Mouse (Mus musculus): Measurements from ENCODE around the gene Capg. TPM values are rescaled to one million over a fixed set of nuclear protein-coding genes. Genes with fewer than 3 reads are reported as not detected.

Gene Capg
- 9.7 and 11.1 TPM in 2 replicates for polyA plus RNA-seq (2016; fragmentation: Nextera tagmentation; extraction: Ambion mirVana)

DNA sequence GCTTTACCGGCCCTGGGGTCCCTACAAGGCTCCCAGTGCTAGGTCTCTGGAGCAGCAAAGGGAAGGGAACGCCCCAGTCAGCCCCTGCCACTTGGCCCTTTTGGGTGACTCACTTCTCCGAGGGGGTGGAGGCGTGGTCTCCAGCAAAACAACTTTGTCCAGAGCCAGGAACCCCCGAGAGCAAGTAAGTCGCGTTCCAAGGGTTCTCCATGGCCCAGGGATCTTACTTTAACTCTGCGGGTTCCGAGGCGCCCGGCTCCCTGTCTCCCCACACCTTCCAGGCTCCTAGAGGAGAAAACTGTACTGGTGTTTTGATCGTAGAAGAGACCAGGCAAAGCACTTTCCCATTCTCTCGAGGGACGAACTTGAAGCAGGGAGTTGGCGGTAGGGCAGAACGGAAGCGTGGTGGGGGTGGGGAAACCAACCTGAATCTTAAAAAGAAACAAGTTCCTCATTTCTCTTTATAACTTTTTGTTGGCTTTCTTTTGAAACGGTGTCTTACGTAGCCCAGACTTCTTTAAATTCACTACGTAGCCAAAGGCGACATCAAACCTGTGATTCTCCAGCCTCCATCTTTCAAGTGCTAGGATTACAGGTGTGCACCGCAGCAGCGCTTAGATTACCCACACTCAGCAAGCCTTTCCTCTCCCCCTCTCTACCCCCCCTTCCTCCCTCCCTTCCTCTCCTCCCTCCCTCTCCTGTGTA lies at the start of gene Capg:
TSS of gene Capg (plus strand) at position 109 of the 705 bp plus-strand sequence.
- DNase-seq (ENCODE audit: low spot score) = no peak
- no peaks in the 10 kb centered on the region for H3K9me3 ChIP-seq (replicated peaks)
- H3K4me3 ChIP-seq = peak within 1 kb of the TSS; percentile 34
- 17% methylated on average over 23 of the region's 23 CpGs for WGBS
- peaks cover 4% of the 10 kb centered on the region; the same call in 1 of the 2 replicates for H3K27me3 ChIP-seq (ENCODE audit: low read depth, poor library complexity, severe bottlenecking)
- H3K36me3 ChIP-seq = no peaks in the 10 kb centered on the region
- H3K27ac ChIP-seq (replicated peaks) = peak within 1 kb of the TSS; percentile 46; the same call in 1 of the 2 replicates
- peaks cover 16% of the 10 kb centered on the region for H3K4me1 ChIP-seq

GRCm38 (mm10) chr6:72498950-72499349 lies 45.2 kb upstream of the Capg start:
- DNase-seq (ENCODE audit: low spot score) = no peak
- WGBS = 79% methylated on average over 5 of the region's 5 CpGs

DNA sequence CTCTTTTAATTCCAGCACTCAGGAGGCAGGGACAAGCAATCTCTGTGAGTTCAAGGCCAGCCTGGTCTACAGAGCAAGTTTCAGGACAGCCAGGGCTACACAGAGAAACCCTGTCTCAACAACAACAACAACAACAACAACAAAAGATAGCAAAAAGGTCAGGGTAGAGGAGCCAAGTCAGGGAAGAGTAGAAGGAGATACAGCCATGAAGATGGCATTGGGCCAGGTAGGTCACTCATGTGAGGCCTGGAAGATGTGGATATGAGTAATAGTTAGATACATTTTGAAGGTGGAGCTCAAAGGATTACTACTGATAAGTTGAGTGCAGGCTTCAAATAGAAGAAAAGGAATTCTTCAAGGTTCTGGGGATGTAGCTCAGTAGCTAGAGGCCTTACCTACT lies 40.9 kb upstream of the Capg start:
- Histone ChIP-seq H3K4me1 (no peaks in the 10 kb centered on the region), H3K9me3 (replicated peaks) (no peaks in the 10 kb centered on the region), H3K27me3 (ENCODE audit: low read depth, poor library complexity, severe bottlenecking) (no peaks in the 10 kb centered on the region), H3K27ac (replicated peaks) (no peak overlapping the region), H3K4me3 (no peak overlapping the region), H3K36me3 (no peaks in the 10 kb centered on the region)
- no peak for DNase-seq (ENCODE audit: low spot score)

More at GRCm38 (mm10) chr6:72498950-72499349, 45.2 kb upstream of the Capg start:
- Histone ChIP-seq H3K36me3 (no peaks in the 10 kb centered on the region), H3K4me3 (no peak overlapping the region), H3K27me3 (ENCODE audit: low read depth, poor library complexity, severe bottlenecking) (no peaks in the 10 kb centered on the region), H3K9me3 (replicated peaks) (no peaks in the 10 kb centered on the region), H3K4me1 (no peaks in the 10 kb centered on the region), H3K27ac (replicated peaks) (no peak overlapping the region)

- DNase-seq (ENCODE audit: low spot score) = no peak
- Histone ChIP-seq H3K4me3 (no peak overlapping the region), H3K9me3 (replicated peaks) (no peaks in the 10 kb centered on the region), H3K4me1 (no peaks in the 10 kb centered on the region), H3K27me3 (ENCODE audit: low read depth, poor library complexity, severe bottlenecking) (no peaks in the 10 kb centered on the region), H3K27ac (replicated peaks) (no peak overlapping the region), H3K36me3 (no peaks in the 10 kb centered on the region)
- 86% methylated on average over 2 of the region's 2 CpGs for WGBS
Measured at GRCm38 (mm10) chr6:72503939-72504338, 40.3 kb upstream of the Capg start.

DNA sequence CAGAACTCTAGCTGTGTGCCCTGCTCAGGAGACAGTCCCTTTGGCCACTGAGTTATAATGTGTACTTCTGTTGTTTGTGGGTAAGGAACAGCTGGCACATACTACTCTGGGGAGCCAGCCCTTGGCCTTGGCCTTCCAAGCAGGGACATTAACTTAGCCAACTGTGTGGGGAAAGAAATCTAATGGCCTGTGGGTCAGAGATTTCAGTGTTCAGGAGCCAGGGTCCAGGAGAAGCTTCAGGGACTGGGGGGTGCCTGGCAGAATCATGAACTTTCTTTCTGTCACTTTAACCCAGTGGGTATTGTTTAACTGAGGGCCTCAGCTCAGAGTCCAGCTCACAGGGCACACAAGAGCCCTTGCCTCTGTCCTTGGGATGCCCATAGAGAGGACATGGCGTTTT lies 38.1 kb upstream of the Capg start:
- WGBS = 84% methylated on average over 1 of the region's 1 CpGs
- Histone ChIP-seq H3K4me1 (peaks cover 4% of the 10 kb centered on the region), H3K27ac (replicated peaks) (no peak overlapping the region), H3K36me3 (no peaks in the 10 kb centered on the region), H3K9me3 (replicated peaks) (no peaks in the 10 kb centered on the region), H3K4me3 (no peak overlapping the region), H3K27me3 (ENCODE audit: low read depth, poor library complexity, severe bottlenecking) (no peaks in the 10 kb centered on the region)
- no peak for DNase-seq (ENCODE audit: low spot score)

DNA sequence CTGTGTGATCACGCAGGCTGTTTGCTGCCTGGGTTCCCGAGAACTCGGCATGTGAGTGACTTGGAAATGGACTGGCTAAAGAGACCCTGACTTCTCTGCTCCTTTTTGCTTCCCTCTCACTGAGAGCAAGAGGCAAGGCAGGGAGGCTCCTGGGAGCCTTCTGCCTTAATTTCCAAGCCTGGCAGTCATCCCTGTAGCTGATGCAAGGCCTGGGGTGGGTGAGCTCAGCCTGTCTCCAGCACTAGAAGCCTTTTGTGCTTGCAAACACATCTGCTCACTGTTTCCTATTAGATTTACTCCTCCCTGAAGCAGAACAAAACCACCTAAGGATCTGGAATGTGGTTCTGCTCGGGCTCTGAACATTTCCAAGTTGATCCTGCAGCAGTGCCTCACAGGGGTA lies 35.6 kb upstream of the Capg start:
- Histone ChIP-seq H3K4me1 (peaks cover 27% of the 10 kb centered on the region), H3K36me3 (no peaks in the 10 kb centered on the region), H3K27me3 (ENCODE audit: low read depth, poor library complexity, severe bottlenecking) (no peaks in the 10 kb centered on the region), H3K9me3 (replicated peaks) (no peaks in the 10 kb centered on the region), H3K4me3 (no peak overlapping the region), H3K27ac (replicated peaks) (no peak overlapping the region; the same call in 1 of the 2 replicates)
- WGBS = 81% methylated on average over 4 of the region's 4 CpGs
- DNase-seq (ENCODE audit: low spot score) = no peak

DNA sequence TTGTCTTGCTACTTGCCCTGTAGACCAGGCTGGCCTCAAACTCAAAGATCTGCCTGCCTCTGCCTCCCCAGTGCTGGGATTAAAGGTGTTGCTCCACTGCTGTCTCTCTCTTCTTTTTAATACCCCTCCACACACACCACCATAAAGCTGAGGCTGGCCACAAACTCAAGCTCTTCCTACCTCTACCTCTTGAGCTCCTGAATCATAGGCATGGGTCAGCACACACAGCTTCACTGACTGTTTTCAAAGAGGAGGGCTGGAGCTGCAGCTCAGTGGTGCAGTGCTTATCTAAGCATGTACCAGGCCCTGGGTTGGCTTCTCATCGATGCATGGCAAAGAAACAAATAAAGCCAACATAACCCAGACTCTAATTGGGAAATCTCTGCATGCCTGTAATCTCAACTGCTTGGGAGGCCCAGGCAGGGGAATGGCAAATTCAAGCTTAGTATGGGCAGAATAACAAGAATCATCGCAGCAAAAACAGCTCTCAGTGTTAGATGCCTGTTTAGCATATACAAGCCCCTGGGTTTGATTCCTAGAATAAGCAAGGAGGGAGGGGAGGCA lies 34.2 kb upstream of the Capg start:
- Histone ChIP-seq H3K27ac (replicated peaks) (peak overlapping the region; percentile 29; the same call in 1 of the 2 replicates), H3K4me1 (peaks cover 28% of the 10 kb centered on the region), H3K9me3 (replicated peaks) (no peaks in the 10 kb centered on the region), H3K4me3 (no peak overlapping the region), H3K27me3 (ENCODE audit: low read depth, poor library complexity, severe bottlenecking) (no peaks in the 10 kb centered on the region), H3K36me3 (no peaks in the 10 kb centered on the region)
- WGBS = 95% methylated on average over 2 of the region's 2 CpGs
- DNase-seq (ENCODE audit: low spot score) = no peak

- no peak overlapping the region for H3K4me3 ChIP-seq
- peaks cover 28% of the 10 kb centered on the region for H3K4me1 ChIP-seq
- H3K27ac ChIP-seq (replicated peaks) = peak overlapping the region; percentile 29; the same call in 1 of the 2 replicates
- H3K9me3 ChIP-seq (replicated peaks) = no peaks in the 10 kb centered on the region
- WGBS = 80% methylated on average over 6 of the region's 6 CpGs
- H3K36me3 ChIP-seq = no peaks in the 10 kb centered on the region
- H3K27me3 ChIP-seq (ENCODE audit: low read depth, poor library complexity, severe bottlenecking) = no peaks in the 10 kb centered on the region
- no peak for DNase-seq (ENCODE audit: low spot score)
Measured at GRCm38 (mm10) chr6:72510686-72511421, 33.3 kb upstream of the Capg start.

DNA sequence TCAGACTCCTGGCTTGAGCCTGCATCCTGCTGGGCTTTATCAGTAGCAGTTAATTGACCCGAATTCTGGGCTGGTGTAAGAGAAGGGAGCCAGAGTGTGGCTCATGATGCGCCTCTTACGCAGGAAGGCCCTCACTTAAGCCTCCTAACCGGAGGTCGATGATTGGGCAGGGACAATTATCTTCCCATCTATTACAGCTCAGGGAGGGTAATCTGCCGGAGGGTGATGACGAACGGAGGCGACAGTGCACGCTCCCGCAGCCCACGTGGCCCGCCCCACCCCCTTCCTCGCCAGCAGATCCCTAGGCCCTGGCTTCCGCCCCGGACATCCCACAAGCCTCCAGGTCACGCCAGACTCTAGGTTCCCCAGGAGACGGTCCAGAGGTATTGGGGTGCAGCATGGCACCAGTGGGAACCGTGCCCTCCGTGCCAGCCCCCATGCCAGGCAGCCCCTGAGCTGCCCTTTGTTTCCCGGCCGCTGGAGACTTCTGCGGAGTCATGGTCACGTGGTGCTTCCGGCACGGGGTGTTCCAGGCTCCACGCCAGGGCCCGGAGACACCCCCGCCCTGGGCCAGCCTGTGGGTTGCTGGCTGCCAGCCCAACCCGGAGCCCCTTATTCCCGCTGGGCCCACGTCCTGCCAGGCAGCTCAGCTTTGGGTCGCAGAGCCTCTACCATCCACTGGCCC lies 31.7 kb upstream of the Capg start:
- Histone ChIP-seq H3K9me3 (replicated peaks) (no peaks in the 10 kb centered on the region), H3K27ac (replicated peaks) (peak overlapping the region; percentile 98), H3K36me3 (no peaks in the 10 kb centered on the region), H3K27me3 (ENCODE audit: low read depth, poor library complexity, severe bottlenecking) (no peaks in the 10 kb centered on the region), H3K4me1 (peaks cover 28% of the 10 kb centered on the region), H3K4me3 (peak overlapping the region; percentile 55)
- DNase-seq (ENCODE audit: low spot score) = peak; percentile 88
- 8% methylated on average over 33 of the region's 33 CpGs for WGBS

GRCm38 (mm10) chr6:72513071-72513440 lies 31.1 kb upstream of the Capg start:
- H3K4me3 ChIP-seq = peak overlapping the region; percentile 55
- peaks cover 28% of the 10 kb centered on the region for H3K4me1 ChIP-seq
- 55% methylated on average over 7 of the region's 7 CpGs for WGBS
- no peak for DNase-seq (ENCODE audit: low spot score)
- no peaks in the 10 kb centered on the region for H3K9me3 ChIP-seq (replicated peaks)
- H3K36me3 ChIP-seq = no peaks in the 10 kb centered on the region
- peak overlapping the region; percentile 98 for H3K27ac ChIP-seq (replicated peaks)
- no peaks in the 10 kb centered on the region for H3K27me3 ChIP-seq (ENCODE audit: low read depth, poor library complexity, severe bottlenecking)

DNA sequence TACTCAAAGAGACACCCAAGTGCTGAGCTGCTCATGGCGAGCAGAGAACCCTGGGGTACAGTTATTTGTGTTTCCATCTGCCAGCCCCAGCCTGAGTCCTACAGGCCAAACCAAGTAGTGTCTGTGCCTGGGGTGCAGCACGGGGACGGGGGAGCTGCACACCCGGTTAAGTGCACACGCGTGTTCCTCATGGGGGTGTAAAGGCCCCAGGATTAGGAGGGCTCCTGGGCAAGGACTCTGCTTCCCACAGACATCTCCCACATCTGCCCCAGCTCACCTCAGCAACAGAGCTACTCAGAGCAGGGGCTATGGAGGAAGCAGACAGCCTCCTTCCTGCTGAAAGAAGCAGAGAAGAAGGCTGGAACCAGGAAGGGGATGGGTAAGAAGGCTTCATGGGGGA lies 28.5 kb upstream of the Capg start:
- no peaks in the 10 kb centered on the region for H3K36me3 ChIP-seq
- 94% methylated on average over 6 of the region's 6 CpGs for WGBS
- H3K27ac ChIP-seq (replicated peaks) = peak overlapping the region; percentile 55
- no peaks in the 10 kb centered on the region for H3K27me3 ChIP-seq (ENCODE audit: low read depth, poor library complexity, severe bottlenecking)
- H3K9me3 ChIP-seq (replicated peaks) = no peaks in the 10 kb centered on the region
- peaks cover 48% of the 10 kb centered on the region for H3K4me1 ChIP-seq
- H3K4me3 ChIP-seq = no peak overlapping the region
- DNase-seq (ENCODE audit: low spot score) = no peak

DNA sequence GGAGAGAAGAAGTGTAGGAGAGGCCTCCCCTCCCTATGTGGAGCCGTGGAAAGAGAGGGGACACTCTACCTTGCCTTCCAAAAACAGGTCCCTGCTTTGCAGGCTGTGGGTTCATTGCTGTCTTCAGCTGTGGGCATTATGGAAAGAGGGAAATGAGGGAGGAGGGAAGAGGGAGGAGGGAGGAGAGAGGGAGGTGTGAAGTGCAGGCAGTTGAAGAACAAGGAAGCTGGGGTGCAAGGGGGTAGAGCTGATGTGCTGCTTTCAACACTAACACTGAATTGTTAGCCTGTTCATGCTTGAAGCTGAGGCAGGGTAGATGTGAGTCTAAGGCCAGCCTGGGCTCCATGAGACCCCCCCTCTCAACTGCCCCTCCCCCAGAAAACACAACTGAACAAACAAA lies 25.3 kb upstream of the Capg start:
- no peak for DNase-seq (ENCODE audit: low spot score)
- Histone ChIP-seq H3K4me1 (peaks cover 33% of the 10 kb centered on the region), H3K9me3 (replicated peaks) (no peaks in the 10 kb centered on the region), H3K27me3 (ENCODE audit: low read depth, poor library complexity, severe bottlenecking) (no peaks in the 10 kb centered on the region), H3K27ac (replicated peaks) (peak overlapping the region; percentile 88), H3K4me3 (no peak overlapping the region), H3K36me3 (no peaks in the 10 kb centered on the region)
- WGBS = 75% methylated on average over 1 of the region's 1 CpGs
